18 mouse cellular contexts compared by ENCODE assay signal in genomic region chr9:62115826-62116225, GRCm38 (mm10). TPM values are rescaled to one million over a fixed set of nuclear protein-coding genes. Genes with fewer than 3 reads are reported as not detected.
DNase-seq lines count a peak whose midpoint lies in the region; TF ChIP-seq lines count a peak whose summit lies in the region.
"Had no signal": no experiment of that assay in that cellular context is flagged by ENCODE, and none has a peak within 500 bp of the region (broad histone marks: within the 10 kb centered on the region; RNA-seq: fewer than 3 reads in every experiment).

No protein-coding gene starts in this region.

- DNase-seq in cerebellum, adult 11 months = peak; percentile 30
- peak; percentile 48 to 83 for DNase-seq in cerebellum, adult 2 months
- DNase-seq in cerebellum, postnatal 10 days = peak; percentile 54 to 56
- no peak for DNase-seq in urinary bladder, postnatal 10 days (ENCODE audit: low spot score)
- no peak for DNase-seq in frontal cortex, postnatal 10 days (ENCODE audit: low spot score in 2 of 2)
- DNase-seq in thymus, postnatal 36 days = no peak
- DNase-seq: adrenal gland, adult 8-10 months; adrenal gland, postnatal 36 days; gastrocnemius, postnatal 14 days; heart, adult 2 months; heart, postnatal 14 days; kidney, adult 18-20 months had no signal

- no peak overlapping the region for H3K27ac ChIP-seq in cerebellum, adult 2 months (ENCODE audit: insufficient read depth, low read length)
- H3K27ac ChIP-seq: embryonic facial prominence, embryonic 13.5 days; forebrain, embryonic 12.5 days; heart, adult 2 months; heart, embryonic 15.5 days; hindbrain, embryonic 10.5 days; hindbrain, embryonic 14.5 days; intestine, embryonic 15.5 days had no signal

- H3K27me3 ChIP-seq in cerebellum, adult 2 months (ENCODE audit: control insufficient read depth, insufficient read depth, low read length) = no peaks in the 10 kb centered on the region
- H3K27me3 ChIP-seq: embryonic facial prominence, embryonic 13.5 days; forebrain, embryonic 12.5 days; heart, embryonic 15.5 days; intestine, embryonic 15.5 days had no signal

- H3K4me1 ChIP-seq in cerebellum, adult 2 months (ENCODE audit: control insufficient read depth, insufficient read depth, low read length) = peaks cover 13% of the 10 kb centered on the region; the same call in 1 of the 2 replicates
- H3K4me1 ChIP-seq: heart, embryonic 15.5 days; intestine, embryonic 15.5 days had no signal

- H3K4me3 ChIP-seq in cerebellum, adult 2 months (replicated peaks; ENCODE audit: insufficient read depth, low read depth, low read length) = no peak overlapping the region
- H3K4me3 ChIP-seq: embryonic facial prominence, embryonic 13.5 days; forebrain, embryonic 12.5 days; heart, adult 2 months; heart, embryonic 15.5 days; hindbrain, embryonic 10.5 days; intestine, embryonic 15.5 days had no signal

- 7% methylated on average over 3 of the region's 3 CpGs for WGBS in cerebellum, adult 2 months

- TF ChIP-seq CTCF in cerebellum, adult 2 months (IDR thresholded peaks at IDR 0.05; ENCODE audit: borderline replicate concordance, insufficient read depth, low read depth, low read length) = no peak

- no peak for TF ChIP-seq POLR2A in cerebellum, adult 2 months (IDR thresholded peaks at IDR 0.05; ENCODE audit: borderline replicate concordance, insufficient read depth, low read length)

RNA-seq across cellular contexts. Expression of gene Glce, which starts 6.6 kb away (rescaled TPM):
- 17.8 and 20.4 TPM in 2 replicates for polyA plus RNA-seq in cerebellum, adult 2 months (2012; rRNA removed)

Comparison
In these comparisons a context has a peak if more than half of its experiments do, and no peak if none do; other contexts are left out.
1. DNase-seq: peak in cerebellum, adult 11 months (single experiment), cerebellum, adult 2 months (2 of 2) and cerebellum, postnatal 10 days (2 of 2); none in urinary bladder, postnatal 10 days (single experiment), frontal cortex, postnatal 10 days (0 of 2) and thymus, postnatal 36 days (0 of 2).